Mouse (Mus musculus) liver, embryonic 16.5 days (tissue): ENCODE data around the gene Spsb1. TPM values are rescaled to one million over a fixed set of nuclear protein-coding genes. Genes with fewer than 3 reads are reported as not detected.

Source experiments
- ATAC-seq: fragments of 200-750 bp; cut with Nextera tagmentation; 2 replicates; pipeline ENCODE4 v1.8.0; 2017; ENCODE audit warnings: low read depth, mild to moderate bottlenecking, moderate number of reproducible peaks, moderate library complexity
- H3K27ac ChIP-seq: fragments of 300-500 bp; sonication (generic); 2 replicates; pipeline ENCODE4 v1.5.1; 2014; ENCODE audit warnings: mild to moderate bottlenecking, low read length
- H3K27me3 ChIP-seq: fragments of 300-500 bp; sonication (generic); 2 replicates; pipeline ENCODE4 v1.6.1; 2014; ENCODE audit warnings: low read depth, low read length, mixed read lengths; ENCODE audit not compliant: control insufficient read depth, insufficient read depth
- H3K36me3 ChIP-seq: fragments of 300-500 bp; sonication (generic); 2 replicates; pipeline ENCODE4 v1.6.1; 2014; ENCODE audit warnings: mild to moderate bottlenecking; ENCODE audit not compliant: control insufficient read depth, insufficient read depth
- H3K4me1 ChIP-seq: fragments of 300-500 bp; sonication (generic); 2 replicates; pipeline ENCODE4 v1.6.1; 2014; ENCODE audit warnings: low read depth, low read length, mixed read lengths; ENCODE audit not compliant: control insufficient read depth
- H3K4me2 ChIP-seq: fragments of 300-500 bp; sonication (generic); 2 replicates; pipeline ENCODE4 v1.6.1; 2014; ENCODE audit warnings: low read depth, low read length, mixed read lengths
- H3K4me3 ChIP-seq: fragments of 300-500 bp; sonication (generic); 2 replicates; pipeline ENCODE4 v1.5.1; 2014; ENCODE audit warnings: low read depth, mild to moderate bottlenecking, low read length
- H3K9ac ChIP-seq: fragments of 300-500 bp; sonication (generic); 2 replicates; pipeline ENCODE4 v1.6.1; 2014; ENCODE audit warnings: low read depth, low read length
- H3K9me3 ChIP-seq: fragments of 300-500 bp; sonication (generic); replicated peaks from 2 replicates; pipeline ENCODE4 v1.6.1; 2016; ENCODE audit warnings: low read length; ENCODE audit not compliant: control insufficient read depth
- WGBS: fragments of 180-500 bp; shearing (Covaris S2); extraction: QIAGEN DNeasy Blood & Tissue Kit; methylation state at CpG from one replicate; pipeline ENCODE4 v1.1.7; 2014; ENCODE audit not compliant: insufficient replicate concordance; 5-methylcytosine and 5-hydroxymethylcytosine counted together
- polyA plus RNA-seq: library from polyadenylated mRNA; unstranded; fragments of >200 nt; fragmentation: Nextera tagmentation; extraction: Ambion mirVana; gene quantifications from 2 replicates; pipeline ENCODE4 v1.2.1, GENCODE M21; 2015

Gene Spsb1
- polyA plus RNA-seq, 1 experiment from 2014 or later: 0.89 TPM

- Histone ChIP-seq H3K9ac (no peak overlapping the region), H3K4me2 (no peak overlapping the region), H3K36me3 (no peaks in the 10 kb centered on the region), H3K4me3 (no peak overlapping the region), H3K27ac (no peak overlapping the region), H3K4me1 (no peaks in the 10 kb centered on the region), H3K9me3 (no peaks in the 10 kb centered on the region), H3K27me3 (peaks cover 3% of the 10 kb centered on the region)
- WGBS: 67% methylated on average over 5 of the region's 5 CpGs
- ATAC-seq: no peak
Measured at GRCm38 (mm10) chr4:149891172-149891960, 63.5 kb downstream of the Spsb1 start.

DNA sequence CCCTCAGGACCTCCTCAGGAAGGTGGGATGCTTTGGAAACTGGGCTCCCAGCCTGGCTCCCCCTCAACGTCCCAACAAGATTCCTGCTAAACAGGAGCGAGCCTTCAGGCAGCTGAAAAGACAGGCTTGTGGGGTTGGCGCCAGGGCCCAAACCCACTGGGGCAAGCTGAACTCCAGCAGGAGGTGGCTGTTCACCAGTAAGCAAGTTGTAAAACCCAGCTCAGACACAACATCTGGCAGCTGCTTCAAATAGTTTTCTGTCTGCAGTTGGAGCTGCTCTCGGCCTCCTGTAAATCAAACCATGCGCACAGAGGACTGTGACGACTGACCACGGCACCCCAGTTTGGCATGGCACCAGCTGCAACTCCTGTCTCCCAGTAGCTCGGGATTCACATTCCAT lies 64.3 kb downstream of the Spsb1 start:
- H3K36me3 ChIP-seq: no peaks in the 10 kb centered on the region
- peaks cover 3% of the 10 kb centered on the region for H3K27me3 ChIP-seq
- no peak overlapping the region for H3K27ac ChIP-seq
- ATAC-seq: no peak
- no peaks in the 10 kb centered on the region for H3K4me1 ChIP-seq
- H3K4me3 ChIP-seq: no peak overlapping the region
- WGBS: 63% methylated on average over 8 of the region's 8 CpGs
- no peaks in the 10 kb centered on the region for H3K9me3 ChIP-seq
- H3K4me2 ChIP-seq: no peak overlapping the region
- no peak overlapping the region for H3K9ac ChIP-seq

DNA sequence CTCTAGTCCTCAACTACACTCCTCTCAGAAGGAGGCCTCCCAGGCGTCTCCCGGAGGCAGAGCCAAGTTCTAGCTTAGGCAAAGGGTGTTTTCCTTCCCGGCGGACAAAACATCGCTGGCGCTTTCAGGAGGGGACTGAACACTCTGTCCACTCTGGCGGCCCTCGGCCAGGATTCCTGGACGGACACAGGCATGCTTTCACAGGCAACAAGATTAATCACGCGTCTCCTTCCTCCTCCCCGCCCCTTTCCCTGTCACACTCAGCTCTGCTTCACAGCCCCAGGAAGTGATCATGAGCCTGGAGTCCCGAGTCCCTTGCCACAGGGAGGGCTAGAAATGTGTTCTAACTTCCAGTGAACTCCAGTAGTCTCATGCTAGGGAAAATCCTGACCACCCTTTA lies 65.0 kb downstream of the Spsb1 start:
- Histone ChIP-seq H3K27me3 (peaks cover 3% of the 10 kb centered on the region), H3K9me3 (no peaks in the 10 kb centered on the region), H3K4me1 (no peaks in the 10 kb centered on the region), H3K27ac (no peak overlapping the region), H3K9ac (no peak overlapping the region), H3K36me3 (no peaks in the 10 kb centered on the region), H3K4me3 (no peak overlapping the region), H3K4me2 (no peak overlapping the region)
- WGBS: 11% methylated on average over 13 of the region's 13 CpGs
- peak; percentile 22; the same call in 1 of the 2 replicates for ATAC-seq

DNA sequence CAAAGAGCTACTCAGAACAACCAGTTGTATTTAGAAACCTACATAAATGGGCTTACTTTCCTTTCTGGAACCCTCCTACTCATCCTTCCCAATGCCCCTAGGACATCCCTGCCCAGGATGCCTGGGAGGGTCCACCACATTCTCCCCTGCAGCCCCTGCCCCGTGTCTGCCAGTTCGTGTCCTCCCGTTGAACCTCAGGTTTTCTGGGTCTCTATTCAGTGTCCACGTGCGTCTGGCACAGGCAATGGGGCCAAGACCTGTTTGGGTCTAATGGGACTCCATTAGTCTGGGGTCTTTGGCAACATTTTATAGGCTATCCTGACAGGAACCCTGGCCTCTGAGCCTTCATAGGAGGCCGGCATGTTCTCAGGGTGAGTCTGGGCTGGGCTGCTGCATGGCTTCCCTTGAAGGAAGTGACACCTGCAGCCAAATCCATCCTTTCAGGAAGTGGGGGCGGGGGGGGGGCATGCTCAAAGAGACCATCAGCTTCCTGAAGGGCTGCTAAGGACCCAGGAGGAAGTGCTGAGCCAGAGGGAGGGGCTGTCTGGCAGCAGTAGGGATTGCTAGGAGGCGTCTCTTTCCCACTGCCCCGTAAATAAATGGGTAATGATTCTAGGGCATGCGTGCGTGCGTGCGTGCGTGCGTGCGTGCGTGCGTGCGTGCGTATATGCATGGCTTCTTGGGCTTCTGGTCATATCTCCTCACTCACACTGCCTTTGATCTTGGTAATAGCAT lies 65.9 kb downstream of the Spsb1 start:
- Histone ChIP-seq H3K4me1 (no peaks in the 10 kb centered on the region), H3K27me3 (peaks cover 3% of the 10 kb centered on the region), H3K4me2 (no peak overlapping the region), H3K36me3 (no peaks in the 10 kb centered on the region), H3K27ac (no peak overlapping the region), H3K9ac (no peak overlapping the region), H3K4me3 (no peak overlapping the region), H3K9me3 (no peaks in the 10 kb centered on the region)
- no peak for ATAC-seq
- 43% methylated on average over 20 of the region's 20 CpGs for WGBS

GRCm38 (mm10) chr4:149888156-149888555 lies 66.7 kb downstream of the Spsb1 start:
- Histone ChIP-seq H3K27me3 (peaks cover 3% of the 10 kb centered on the region), H3K36me3 (no peaks in the 10 kb centered on the region), H3K4me1 (no peaks in the 10 kb centered on the region), H3K9me3 (no peaks in the 10 kb centered on the region), H3K4me3 (no peak overlapping the region), H3K27ac (no peak overlapping the region), H3K4me2 (no peak overlapping the region), H3K9ac (no peak overlapping the region)
- ATAC-seq: no peak
- WGBS: 75% methylated on average over 5 of the region's 5 CpGs

DNA sequence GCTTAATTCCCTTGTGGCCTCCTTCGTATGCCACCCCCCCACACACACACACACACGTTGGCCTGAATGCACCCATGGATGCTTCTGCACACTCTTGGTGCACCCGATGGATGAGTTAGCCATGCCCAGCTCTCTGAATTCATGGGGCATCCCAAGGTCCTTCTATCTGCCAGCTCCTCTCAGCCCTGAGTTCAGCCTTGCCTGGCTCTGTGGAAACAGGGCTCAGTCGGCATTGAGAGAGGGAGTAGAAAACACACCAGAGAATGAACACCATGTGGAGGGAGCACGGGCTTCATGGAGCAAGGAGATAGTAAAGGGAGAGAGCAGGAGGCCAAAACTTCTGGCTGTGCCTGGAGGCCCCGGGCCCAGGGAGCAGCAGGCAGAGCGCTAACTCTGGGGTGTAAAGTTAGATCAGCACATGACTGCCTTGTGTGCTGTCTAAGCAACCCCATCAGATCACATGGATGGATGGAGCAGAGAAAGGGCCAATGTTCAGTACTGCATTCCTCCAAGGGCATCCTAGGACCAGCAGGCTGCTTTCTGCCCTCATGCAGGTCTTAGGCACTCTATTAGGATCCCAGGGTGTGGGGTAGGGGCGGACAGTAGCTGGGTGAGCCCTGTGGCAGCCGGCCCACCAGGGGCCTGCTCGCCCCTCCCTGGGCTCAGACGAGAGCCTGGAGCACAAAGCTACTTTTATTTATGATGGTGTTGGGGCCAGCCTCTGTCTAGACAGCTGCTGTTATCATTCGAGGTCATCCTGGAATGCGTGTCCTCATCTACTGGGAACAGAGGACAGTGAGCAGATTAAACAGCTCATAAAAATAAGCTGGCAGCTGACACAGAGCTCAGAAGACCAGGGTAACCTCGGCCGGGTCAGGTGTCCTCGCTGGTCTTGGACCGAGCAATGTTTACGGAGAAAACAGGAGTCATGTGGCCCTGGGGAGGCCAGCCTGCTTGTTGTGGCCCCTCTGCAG lies 68.3 kb downstream of the Spsb1 start:
- Histone ChIP-seq H3K27ac (no peak overlapping the region), H3K4me3 (no peak overlapping the region), H3K36me3 (no peaks in the 10 kb centered on the region), H3K9ac (no peak overlapping the region), H3K27me3 (peaks cover 3% of the 10 kb centered on the region), H3K9me3 (no peaks in the 10 kb centered on the region), H3K4me2 (no peak overlapping the region), H3K4me1 (no peaks in the 10 kb centered on the region)
- no peak for ATAC-seq
- WGBS: 50% methylated on average over 18 of the region's 18 CpGs

- no peaks in the 10 kb centered on the region for H3K36me3 ChIP-seq
- H3K4me1 ChIP-seq: no peaks in the 10 kb centered on the region
- H3K27ac ChIP-seq: no peak overlapping the region
- 70% methylated on average over 10 of the region's 10 CpGs for WGBS
- no peaks in the 10 kb centered on the region; the same call in 1 of the 2 replicates for H3K27me3 ChIP-seq
- no peak overlapping the region for H3K4me3 ChIP-seq
- no peaks in the 10 kb centered on the region for H3K9me3 ChIP-seq
- H3K9ac ChIP-seq: no peak overlapping the region
- H3K4me2 ChIP-seq: no peak overlapping the region
- ATAC-seq: no peak
Measured at GRCm38 (mm10) chr4:149883990-149884389, 70.9 kb downstream of the Spsb1 start.

GRCm38 (mm10) chr4:149882139-149882916 lies 72.5 kb downstream of the Spsb1 start:
- no peaks in the 10 kb centered on the region for H3K4me1 ChIP-seq
- H3K4me3 ChIP-seq: no peak overlapping the region
- no peak overlapping the region for H3K27ac ChIP-seq
- peaks cover 2% of the 10 kb centered on the region; the same call in 1 of the 2 replicates for H3K27me3 ChIP-seq
- no peak for ATAC-seq
- no peak overlapping the region for H3K4me2 ChIP-seq
- H3K9ac ChIP-seq: no peak overlapping the region
- 61% methylated on average over 17 of the region's 17 CpGs for WGBS
- H3K9me3 ChIP-seq: no peaks in the 10 kb centered on the region
- H3K36me3 ChIP-seq: no peaks in the 10 kb centered on the region
